Comparison of ENCODE assay signal across 8 mouse cellular contexts in the genomic region with DNA sequence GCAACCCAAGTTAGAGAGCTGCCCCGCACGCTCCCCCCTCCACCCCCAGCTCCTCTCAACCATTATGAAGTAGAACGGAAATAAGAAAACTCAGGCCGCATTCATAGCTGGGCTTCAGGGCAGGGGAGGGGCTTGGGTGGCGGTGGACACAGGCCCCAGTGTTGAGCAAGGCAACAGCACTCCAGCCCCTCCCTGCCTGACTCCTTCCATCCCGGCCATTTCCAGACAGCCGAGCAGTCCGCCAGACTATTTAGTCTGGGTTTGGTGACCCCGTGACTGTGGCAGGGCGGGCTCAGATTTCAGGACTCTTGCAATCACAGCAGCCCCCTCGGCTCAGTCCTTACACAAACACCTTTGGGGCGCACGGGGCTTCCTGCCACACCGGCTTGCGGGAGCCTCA. TPM values are rescaled to one million over a fixed set of nuclear protein-coding genes. Genes with fewer than 3 reads are reported as not detected.
DNase-seq lines count a peak whose midpoint lies in the region; ATAC-seq lines count a peak whose summit lies in the region.

No protein-coding gene starts in this region.

- peak; percentile 26; the same call in 1 of the 2 replicates for ATAC-seq in forebrain, embryonic 14.5 days
- ATAC-seq in limb, embryonic 15.5 days (ENCODE audit: insufficient number of reproducible peaks, low FRiP score, low TSS enrichment, low read depth) = peak; percentile 85
- no peak for ATAC-seq in neural tube, embryonic 15.5 days (ENCODE audit: low FRiP score)

- H3K9me3 ChIP-seq in forebrain, embryonic 14.5 days (replicated peaks; ENCODE audit: control insufficient read depth, low read length) = no peaks in the 10 kb centered on the region; the same call in 1 of the 2 replicates
- no peaks in the 10 kb centered on the region for H3K9me3 ChIP-seq in limb, embryonic 15.5 days
- no peaks in the 10 kb centered on the region for H3K9me3 ChIP-seq in neural tube, embryonic 15.5 days (replicated peaks)

- H3K4me3 ChIP-seq in forebrain, embryonic 14.5 days (ENCODE audit: low read depth, low read length) = no peak overlapping the region
- H3K4me3 ChIP-seq in limb, embryonic 15.5 days = no peak overlapping the region
- no peak overlapping the region for H3K4me3 ChIP-seq in neural tube, embryonic 15.5 days (replicated peaks)

- H3K9ac ChIP-seq in forebrain, embryonic 14.5 days (ENCODE audit: low read length) = peak overlapping the region; percentile 37
- H3K9ac ChIP-seq in limb, embryonic 15.5 days = no peak overlapping the region
- no peak overlapping the region for H3K9ac ChIP-seq in neural tube, embryonic 15.5 days (replicated peaks)

- peak; percentile 10 for DNase-seq in adrenal gland, adult 2 months
- no peak for DNase-seq in adrenal gland, postnatal 4 days (ENCODE audit: low spot score in 2 of 2)
- DNase-seq in forebrain, embryonic 14.5 days (ENCODE audit: low spot score) = peak; percentile 56
- peak; percentile 67 for DNase-seq in heart, postnatal 4 days
- no peak for DNase-seq in B cell, adult 2 months
- no peak for DNase-seq in adipocyte (ENCODE audit: low spot score)

- no peaks in the 10 kb centered on the region for H3K27me3 ChIP-seq in forebrain, embryonic 14.5 days (replicated peaks; ENCODE audit: control insufficient read depth, insufficient read depth, low read length)
- H3K27me3 ChIP-seq in limb, embryonic 15.5 days = no peaks in the 10 kb centered on the region
- H3K27me3 ChIP-seq in neural tube, embryonic 15.5 days (replicated peaks) = no peaks in the 10 kb centered on the region; the same call in 1 of the 2 replicates

- WGBS in forebrain, embryonic 14.5 days = 4% methylated on average over 15 of the region's 15 CpGs
- WGBS in limb, embryonic 15.5 days = 6% methylated on average over 15 of the region's 15 CpGs
- WGBS in neural tube, embryonic 15.5 days = 13% methylated on average over 15 of the region's 15 CpGs

- no peaks in the 10 kb centered on the region for H3K36me3 ChIP-seq in forebrain, embryonic 14.5 days (ENCODE audit: control insufficient read depth, insufficient read depth, low read length)
- no peaks in the 10 kb centered on the region for H3K36me3 ChIP-seq in limb, embryonic 15.5 days
- no peaks in the 10 kb centered on the region for H3K36me3 ChIP-seq in neural tube, embryonic 15.5 days

- 0 out of 2 replicates have a peak overlapping the region, but pooled peaks have one; percentile 33 for H3K27ac ChIP-seq in forebrain, embryonic 14.5 days (ENCODE audit: low read depth, low read length)
- H3K27ac ChIP-seq in limb, embryonic 15.5 days = peak overlapping the region; percentile 73
- H3K27ac ChIP-seq in neural tube, embryonic 15.5 days (replicated peaks) = no peak overlapping the region

- H3K4me1 ChIP-seq in forebrain, embryonic 14.5 days (ENCODE audit: control insufficient read depth, insufficient read depth, low read length) = peaks cover 36% of the 10 kb centered on the region
- H3K4me1 ChIP-seq in limb, embryonic 15.5 days = peaks cover 38% of the 10 kb centered on the region
- peaks cover 30% of the 10 kb centered on the region for H3K4me1 ChIP-seq in neural tube, embryonic 15.5 days

- peak overlapping the region; percentile 28 for H3K4me2 ChIP-seq in forebrain, embryonic 14.5 days (ENCODE audit: low read length)
- peak overlapping the region; percentile 34 for H3K4me2 ChIP-seq in limb, embryonic 15.5 days
- H3K4me2 ChIP-seq in neural tube, embryonic 15.5 days = peak overlapping the region; percentile 27

RNA-seq across cellular contexts. Expression of gene Gm26897, which starts 36.5 kb away (rescaled TPM):
- total RNA-seq in adrenal gland, adult 2 months (2021) = not detected
- polyA plus RNA-seq in adrenal gland, adult 2 months (2012; rRNA removed) = not detected in 2 replicates
- not detected for total RNA-seq in adrenal gland, postnatal 4 days (2021)
- polyA plus RNA-seq in forebrain, embryonic 14.5 days (2014; fragmentation: Nextera tagmentation; extraction: Ambion mirVana) = not detected in 2 replicates
- not detected for total RNA-seq in heart, postnatal 4 days (2021)
- not detected in 2 replicates for polyA plus RNA-seq in limb, embryonic 15.5 days (2015; fragmentation: Nextera tagmentation; extraction: Ambion mirVana)
- not detected in 2 replicates for polyA plus RNA-seq in neural tube, embryonic 15.5 days (2015; fragmentation: Nextera tagmentation; extraction: Ambion mirVana)

Comparison
In these comparisons a context has a peak if more than half of its experiments do, and no peak if none do; other contexts are left out.
1. DNase-seq: peak in adrenal gland, adult 2 months (single experiment), forebrain, embryonic 14.5 days (single experiment) and heart, postnatal 4 days (single experiment); none in adrenal gland, postnatal 4 days (0 of 2), B cell, adult 2 months (0 of 2) and adipocyte (single experiment).
2. Peak in every context shown above with its lines, with median percentiles within 50 percentile points of each other: H3K4me2 ChIP-seq.